Mouse (Mus musculus) ES-E14 (cell line): ENCODE data around the gene Stac2.

Experiments
- CHD2 ChIP-seq: IDR thresholded peaks from 2 replicates; pipeline ENCODE4 v1.6.1; 2014; ENCODE audit warnings: mild to moderate bottlenecking, low read depth, low read length, inconsistent platforms
- MAFK ChIP-seq: IDR thresholded peaks from 2 replicates; pipeline ENCODE4 v1.6.1; 2014; ENCODE audit warnings: mild to moderate bottlenecking, low read depth, low read length, inconsistent platforms; ENCODE audit not compliant: insufficient read depth
- ZNF384 ChIP-seq: IDR thresholded peaks from 2 replicates; pipeline ENCODE4 v1.6.1; 2012; ENCODE audit warnings: low read depth, low read length, inconsistent platforms

- TF ChIP-seq ZNF384 (no peak), MAFK (no peak), CHD2 (no peak)
Measured at GRCm38 (mm10) chr11:98034061-98034460, 19.2 kb downstream of the Stac2 start.
